Mouse (Mus musculus) splenic B cell, adult 2 months (primary cell): ENCODE data around the gene Cadm3.

Source experiments
- DNase-seq: peaks from one replicate; pipeline ENCODE4 v3.0.0-alpha.2; 2011; ENCODE audit warnings: low read depth, low spot score
- H3K27me3 ChIP-seq: 2 replicates; pipeline ENCODE4 v1.6.1; 2012; ENCODE audit warnings: mild to moderate bottlenecking, low read length, moderate library complexity, mixed read lengths; ENCODE audit not compliant: control insufficient read depth, poor library complexity, insufficient read depth, severe bottlenecking
- H3K36me3 ChIP-seq: 2 replicates; pipeline ENCODE4 v1.6.1; 2012; ENCODE audit warnings: mild to moderate bottlenecking, low read length, moderate library complexity, mixed read lengths; ENCODE audit not compliant: control insufficient read depth, poor library complexity, insufficient read depth, severe bottlenecking

Cadm3 gene

DNA sequence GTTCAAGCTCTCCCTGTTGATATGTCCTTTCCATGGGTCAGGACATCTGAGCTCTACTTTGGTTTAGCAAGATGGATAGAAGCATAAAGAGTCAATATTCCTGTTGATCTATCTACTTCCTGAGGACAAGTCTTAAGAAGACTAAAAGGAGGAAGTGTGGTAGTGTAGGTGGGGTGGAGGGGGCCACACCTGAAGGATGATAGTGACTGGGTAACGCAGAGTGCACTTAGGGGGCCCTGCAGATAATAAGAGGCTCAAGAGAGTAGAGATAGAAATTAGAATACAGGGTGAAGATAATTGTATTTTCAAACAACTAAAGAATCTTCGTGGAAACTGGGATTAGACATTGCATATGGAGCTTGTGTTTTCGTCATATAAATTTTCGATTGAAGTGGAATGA is 22.4 kb downstream of the Cadm3 start:
- Histone ChIP-seq H3K36me3 (no peaks in the 10 kb centered on the region), H3K27me3 (no peaks in the 10 kb centered on the region)
- no peak for DNase-seq

DNA sequence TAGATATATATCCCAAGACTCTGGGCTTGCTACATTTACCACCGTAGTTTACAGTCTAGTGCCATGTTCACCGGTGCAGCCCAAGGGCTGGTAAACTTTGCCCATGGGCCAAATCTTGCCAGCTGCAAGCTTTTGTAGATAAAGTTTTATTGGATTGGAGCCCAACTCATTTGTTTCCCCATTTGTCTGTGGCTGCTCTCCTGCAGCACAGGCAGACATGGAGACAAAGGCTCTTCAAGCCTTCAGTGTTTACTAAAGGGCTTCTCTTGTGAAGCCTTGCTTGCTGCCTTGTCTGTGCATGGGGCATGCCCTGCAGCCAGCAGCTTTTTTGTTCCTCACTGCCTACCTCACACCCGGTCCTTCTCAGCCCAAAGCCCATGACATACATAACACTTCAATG is 23.6 kb downstream of the Cadm3 start:
- no peak for DNase-seq
- Histone ChIP-seq H3K36me3 (no peaks in the 10 kb centered on the region), H3K27me3 (no peaks in the 10 kb centered on the region)

DNA sequence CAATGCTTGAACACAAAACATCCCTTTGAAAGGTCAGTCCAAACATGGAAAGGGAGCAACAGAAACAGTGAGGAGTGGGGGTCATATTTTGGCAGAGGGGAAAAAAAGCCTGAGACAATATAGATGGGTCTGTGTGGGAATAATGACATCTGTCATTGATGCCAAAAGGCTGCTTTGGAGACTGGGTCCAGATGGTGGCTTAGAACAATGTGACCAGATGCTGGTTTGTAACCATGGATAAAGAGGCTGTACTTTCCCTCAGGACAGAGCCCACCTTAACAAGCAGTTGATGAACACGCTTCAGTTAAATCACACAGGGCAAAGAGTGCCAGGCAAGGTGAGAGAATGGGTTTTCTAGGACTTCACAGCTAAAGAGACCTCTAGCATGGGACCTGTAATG is 25.1 kb downstream of the Cadm3 start:
- H3K27me3 ChIP-seq, result no peaks in the 10 kb centered on the region
- no peaks in the 10 kb centered on the region for H3K36me3 ChIP-seq
- no peak for DNase-seq

DNA sequence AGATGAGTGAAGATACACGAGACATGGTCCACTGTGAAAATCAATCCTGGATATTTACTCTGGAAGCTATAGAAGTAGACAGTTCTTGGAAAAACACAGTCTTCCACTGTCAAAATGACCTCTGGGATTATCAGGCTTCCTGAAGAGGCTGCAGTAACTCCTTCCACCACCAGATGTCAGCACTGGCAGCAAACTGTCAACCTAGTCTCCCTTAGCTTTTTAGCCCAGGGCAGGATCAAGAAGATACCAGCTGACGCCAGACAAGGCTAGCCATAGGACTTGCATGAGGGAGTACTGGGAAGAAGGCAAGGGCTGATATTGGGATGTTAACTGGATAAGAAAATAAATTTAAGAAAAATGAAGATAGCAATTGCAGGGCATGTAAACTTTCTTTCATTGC is 28.0 kb downstream of the Cadm3 start:
- peak; percentile 75 for DNase-seq
- Histone ChIP-seq H3K36me3 (no peaks in the 10 kb centered on the region), H3K27me3 (no peaks in the 10 kb centered on the region)

DNA sequence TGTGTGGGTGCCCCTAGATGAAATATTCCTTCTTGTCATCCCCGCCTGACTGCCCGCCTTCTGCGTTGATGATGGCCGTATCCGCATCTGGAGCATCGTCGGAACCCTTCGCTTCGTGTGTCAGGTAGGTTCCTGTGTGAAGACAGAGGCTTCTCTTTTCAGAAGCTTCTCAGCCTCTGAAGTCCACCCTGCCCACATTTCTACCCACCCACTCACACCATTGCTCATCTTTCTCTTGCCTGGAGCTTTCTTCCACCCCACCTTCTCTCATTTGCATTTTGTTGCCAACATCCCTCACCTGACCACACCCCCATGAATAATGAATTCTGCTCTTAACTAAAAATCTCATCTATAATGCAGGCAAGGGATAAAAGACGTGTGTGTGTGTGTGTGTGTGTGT is 30.5 kb downstream of the Cadm3 start:
- H3K27me3 ChIP-seq, result no peaks in the 10 kb centered on the region
- no peak for DNase-seq
- no peaks in the 10 kb centered on the region for H3K36me3 ChIP-seq

DNA sequence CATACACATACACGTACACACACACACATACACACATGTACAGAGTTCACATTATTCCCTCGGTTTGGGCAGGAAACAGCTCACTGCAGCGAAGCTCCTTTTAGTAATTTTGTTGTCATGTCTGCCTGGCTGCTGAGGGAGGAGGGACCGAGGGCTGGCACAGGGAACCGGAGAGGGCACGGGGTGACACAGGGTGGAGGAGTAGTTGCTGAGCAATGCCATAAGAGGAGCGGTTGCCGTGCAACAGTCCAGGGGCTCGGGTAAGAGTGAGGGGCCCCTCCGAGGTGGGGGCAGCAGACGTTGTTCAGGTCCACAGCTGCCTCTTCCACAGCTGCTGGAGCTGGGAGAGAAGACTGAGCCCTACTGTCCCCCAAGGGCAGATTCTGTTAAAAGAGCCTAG is 31.6 kb downstream of the Cadm3 start:
- DNase-seq, result no peak
- no peaks in the 10 kb centered on the region for H3K36me3 ChIP-seq
- no peaks in the 10 kb centered on the region for H3K27me3 ChIP-seq

DNA sequence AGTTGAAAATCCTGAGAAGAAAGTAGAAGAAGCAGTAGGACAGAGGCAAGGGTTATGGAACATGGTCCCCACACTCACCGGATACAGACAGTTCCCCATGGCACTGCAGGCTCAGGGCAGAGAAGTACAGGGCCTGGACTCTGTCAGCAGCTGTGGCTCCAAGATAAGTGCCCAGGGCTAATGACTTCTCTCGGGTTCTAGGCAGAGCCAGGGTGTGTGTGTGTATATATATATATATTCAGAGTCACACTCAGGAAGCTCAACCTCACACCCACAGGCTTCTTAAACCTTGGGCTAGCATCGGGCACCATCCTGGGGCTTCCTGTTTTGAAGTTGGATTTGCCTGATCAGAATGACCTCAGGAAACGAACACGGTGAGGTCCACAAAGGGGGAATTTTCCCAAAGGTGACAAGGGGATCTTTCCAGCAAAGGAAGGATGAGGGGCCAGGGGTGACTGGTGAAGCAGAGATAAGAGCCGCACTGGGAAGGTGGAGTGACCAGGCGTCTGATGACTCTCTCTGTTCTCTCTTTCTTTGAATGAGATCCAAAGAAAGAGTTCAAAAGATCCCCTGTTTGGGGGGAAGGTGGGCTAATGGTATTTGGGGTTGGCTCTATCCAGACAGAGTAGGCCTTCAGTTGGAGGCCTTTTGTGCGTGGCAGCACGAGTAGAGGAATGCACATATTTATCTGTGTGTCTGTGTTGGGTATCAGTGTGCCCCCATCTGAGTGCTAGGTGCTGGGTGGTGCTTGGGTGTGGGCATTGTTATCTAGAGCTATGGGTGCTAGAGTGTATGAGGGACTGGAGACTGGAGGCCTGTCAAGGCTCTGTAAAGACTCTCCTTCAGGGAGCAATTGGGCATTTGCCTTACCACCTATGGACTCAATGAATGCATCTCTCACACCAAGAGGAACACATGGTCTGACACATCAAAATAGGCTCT is 33.9 kb downstream of the Cadm3 start, which contains the start of gene Ackr1:
TSS of gene Ackr1 (minus strand) at position 439 of the 942 bp plus-strand sequence.
- Histone ChIP-seq H3K27me3 (no peaks in the 10 kb centered on the region), H3K36me3 (no peaks in the 10 kb centered on the region)
- no peak for DNase-seq

DNA sequence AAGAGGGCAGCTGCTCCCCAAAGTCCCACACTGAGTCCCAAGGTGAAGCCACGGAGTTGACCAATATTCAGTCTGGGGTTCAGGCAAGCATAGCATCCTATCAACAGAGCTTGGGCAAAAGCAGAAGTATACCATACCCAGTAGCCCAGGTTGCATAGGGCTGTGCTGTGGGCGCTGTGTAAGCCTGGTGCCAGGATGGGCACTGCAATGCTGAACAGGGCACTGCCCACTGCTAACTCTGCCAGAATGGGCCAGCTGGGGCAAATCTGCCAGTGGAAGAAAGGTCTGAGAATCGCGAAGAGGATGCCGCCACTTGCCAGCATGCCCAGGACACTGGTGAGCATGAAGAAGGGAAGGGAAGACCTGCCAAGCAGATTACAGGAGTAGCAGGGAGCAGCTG is 35.1 kb downstream of the Cadm3 start:
- H3K27me3 ChIP-seq, result no peaks in the 10 kb centered on the region
- no peaks in the 10 kb centered on the region for H3K36me3 ChIP-seq
- no peak for DNase-seq

DNA sequence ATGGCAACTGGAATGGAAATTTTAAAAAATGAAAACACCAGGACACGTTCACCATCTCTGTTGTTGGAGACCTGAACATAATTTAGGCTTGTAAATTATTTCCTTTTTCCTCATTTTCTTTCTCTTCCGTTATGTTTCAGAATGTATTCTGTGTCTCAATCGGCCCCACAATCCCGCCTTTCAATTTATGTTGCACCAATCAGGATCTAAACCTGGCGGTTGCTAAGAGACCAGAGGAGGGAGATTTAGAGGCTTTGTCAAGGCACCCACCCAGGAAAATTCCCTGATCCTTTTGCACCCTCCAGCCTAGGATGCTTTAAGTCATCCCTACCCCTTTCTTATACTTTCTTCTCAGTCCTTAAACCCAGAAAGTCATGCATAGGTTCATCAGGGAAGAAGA is 37.8 kb downstream of the Cadm3 start:
- no peaks in the 10 kb centered on the region for H3K27me3 ChIP-seq

DNA sequence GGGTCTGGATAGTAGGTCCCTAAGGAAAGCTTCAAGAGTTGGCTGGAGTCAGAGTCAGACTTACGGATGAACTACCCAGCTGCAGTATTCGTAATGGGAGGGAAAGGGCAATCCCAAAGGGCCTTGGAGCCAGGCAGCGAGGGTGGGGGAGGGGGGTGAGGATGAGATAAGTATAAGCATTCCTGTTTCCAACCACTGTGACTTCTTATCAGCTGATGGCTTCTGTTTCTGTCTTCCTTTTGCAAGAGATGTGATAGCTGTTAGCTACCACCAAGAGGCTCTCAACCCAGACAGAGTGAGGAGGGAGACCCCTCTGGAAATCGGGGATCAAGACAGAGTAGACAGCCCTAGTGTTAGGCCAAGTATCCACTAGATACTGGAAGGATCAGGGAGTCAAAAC is 38.3 kb downstream of the Cadm3 start:
- DNase-seq, result no peak
- no peaks in the 10 kb centered on the region for H3K36me3 ChIP-seq
- no peaks in the 10 kb centered on the region for H3K27me3 ChIP-seq

More for the DNA sequence above, 37.8 kb downstream of the Cadm3 start:
- no peak for DNase-seq
- H3K36me3 ChIP-seq, result no peaks in the 10 kb centered on the region

DNA sequence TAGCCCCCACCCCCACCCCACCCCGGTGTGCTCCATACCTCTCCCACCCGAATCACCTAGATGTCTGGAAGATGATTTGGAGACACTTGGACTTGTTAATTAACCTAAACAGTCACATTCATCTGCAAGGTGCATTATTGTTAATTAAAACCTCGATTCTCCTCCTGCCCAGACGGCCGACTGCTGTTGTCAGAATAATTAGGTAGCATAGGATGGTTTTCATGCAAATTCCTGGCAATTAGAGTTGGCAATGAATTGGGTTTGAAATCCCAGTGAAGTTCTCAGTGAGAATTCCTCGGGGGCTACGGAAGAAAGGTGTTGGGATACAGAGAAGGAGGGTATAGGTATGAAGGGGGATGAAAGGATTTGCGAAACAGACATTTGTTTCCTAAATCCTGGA is 39.0 kb downstream of the Cadm3 start:
- DNase-seq, result no peak
- Histone ChIP-seq H3K27me3 (no peaks in the 10 kb centered on the region), H3K36me3 (no peaks in the 10 kb centered on the region)

DNA sequence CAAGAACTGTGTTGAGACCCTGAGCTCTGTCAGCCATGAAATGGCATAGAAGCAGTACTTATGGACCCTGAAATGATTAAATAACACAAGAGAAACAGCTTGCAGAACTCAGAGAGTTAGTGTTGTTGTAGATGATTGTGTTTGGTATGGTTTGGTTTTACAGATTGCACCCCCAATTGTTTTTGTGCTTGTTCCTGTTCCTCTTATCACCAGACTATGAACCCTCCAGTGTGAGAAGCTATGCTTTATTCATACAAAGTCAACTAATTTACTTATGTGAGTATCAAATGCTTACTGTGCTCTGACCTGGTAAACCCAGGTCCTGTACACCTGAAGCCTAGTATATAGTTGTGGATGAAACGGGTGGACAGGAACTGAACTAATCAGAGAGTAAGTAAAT is 40.9 kb downstream of the Cadm3 start:
- H3K36me3 ChIP-seq, result no peaks in the 10 kb centered on the region
- no peak for DNase-seq
- H3K27me3 ChIP-seq, result no peaks in the 10 kb centered on the region

DNA sequence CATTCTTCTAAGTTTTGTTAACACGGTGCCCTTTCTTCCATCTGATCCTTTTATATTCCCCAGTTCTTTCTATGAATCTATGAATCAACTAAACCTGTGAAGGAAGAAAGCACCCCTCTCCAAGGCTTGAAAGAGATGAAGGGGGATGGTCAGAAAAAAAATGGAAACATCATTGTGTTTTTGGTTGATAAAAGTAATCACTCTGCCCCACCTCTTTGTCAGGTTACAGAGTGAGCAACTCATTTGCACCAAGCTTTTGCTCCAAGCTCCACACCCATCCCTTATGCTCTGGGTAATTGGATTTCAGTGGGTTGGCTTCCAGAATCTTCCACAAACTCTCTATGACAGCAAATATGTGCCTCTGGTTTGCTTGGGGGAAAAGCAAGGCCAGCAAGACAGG is 42.1 kb downstream of the Cadm3 start:
- Histone ChIP-seq H3K36me3 (no peaks in the 10 kb centered on the region), H3K27me3 (no peaks in the 10 kb centered on the region)
- no peak for DNase-seq

DNA sequence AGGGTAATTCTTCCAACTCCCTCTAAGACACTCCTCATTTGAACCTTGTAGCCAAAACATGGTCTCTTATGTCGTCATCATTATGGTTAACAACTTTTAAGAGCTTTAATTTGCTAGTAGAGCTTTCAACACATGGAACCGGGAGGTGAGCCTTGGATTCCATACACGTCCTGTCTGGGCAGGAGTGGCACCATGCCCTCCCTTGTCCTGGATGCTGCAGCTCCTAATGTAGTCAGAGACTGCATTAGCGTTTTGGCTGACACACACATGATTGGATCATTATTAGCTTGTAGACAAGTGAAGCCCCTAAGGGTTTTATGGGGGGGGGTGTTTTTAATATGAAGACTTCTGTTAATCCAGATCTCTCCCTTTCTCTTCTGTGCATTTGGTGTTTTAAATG is 42.5 kb downstream of the Cadm3 start:
- H3K27me3 ChIP-seq, result no peaks in the 10 kb centered on the region
- no peaks in the 10 kb centered on the region for H3K36me3 ChIP-seq
- no peak for DNase-seq

DNA sequence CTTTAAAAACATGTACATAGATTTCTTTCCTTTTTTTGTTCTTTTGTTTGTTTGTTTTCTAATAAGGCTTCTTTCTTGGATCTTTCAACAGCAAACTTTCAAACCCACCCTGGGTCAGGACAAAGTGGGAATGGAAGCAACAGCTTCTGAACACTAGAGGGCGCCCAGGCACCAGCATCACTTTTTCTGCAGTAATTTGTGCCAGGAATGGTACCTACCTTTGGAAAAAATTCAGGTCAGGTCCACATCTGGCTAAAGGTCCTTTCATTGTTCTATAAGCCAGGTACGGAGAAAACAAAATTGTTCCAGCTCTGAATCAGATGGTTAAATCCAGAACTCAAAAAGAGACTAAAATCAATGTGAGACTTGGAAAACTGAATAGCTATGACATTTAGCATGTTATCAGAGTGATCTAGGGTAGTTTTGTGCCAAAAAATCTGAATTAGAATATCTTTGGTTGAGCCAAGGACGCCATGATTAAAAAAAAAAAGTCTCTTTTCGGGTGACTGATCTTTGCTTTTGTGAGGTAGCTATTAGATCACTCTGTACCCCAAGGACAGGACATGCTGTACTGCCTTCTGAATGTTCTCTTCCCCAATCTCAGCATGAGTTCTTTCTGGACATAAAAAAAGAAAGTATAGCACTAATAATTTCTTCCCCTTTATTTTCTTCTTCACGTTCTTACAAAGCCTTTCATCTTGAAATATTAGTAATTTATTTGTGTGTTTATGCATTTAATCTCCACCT is 43.5 kb downstream of the Cadm3 start:
- DNase-seq, result peak; percentile 48
- no peaks in the 10 kb centered on the region for H3K27me3 ChIP-seq
- no peaks in the 10 kb centered on the region for H3K36me3 ChIP-seq
